Mouse (Mus musculus) embryo, embryonic 9.5 days (tissue): Measurements from ENCODE around the gene Svbp.
A peak's percentile ranks its signal among the peaks of the same experiment; 100 is the strongest.

ENCODE experiments used
- DNase-seq: peaks from one replicate; pipeline ENCODE4 v3.0.0-alpha.2; 2017; ENCODE audit errors: extremely low spot score

Gene Svbp

GRCm38 (mm10) chr4:119194909-119195581, at the start of gene Svbp:
TSS of gene Svbp (plus strand) at chr4:119195306.
- DNase-seq, result peak; percentile 94

- DNase-seq, result no peak
Measured at GRCm38 (mm10) chr4:119146816-119147215, 48.3 kb upstream of the Svbp start.

- DNase-seq, result no peak
Measured at GRCm38 (mm10) chr4:119147347-119147746, 47.8 kb upstream of the Svbp start.

- DNase-seq, result no peak
Measured at GRCm38 (mm10) chr4:119148741-119149140, 46.4 kb upstream of the Svbp start.

GRCm38 (mm10) chr4:119157186-119157585, 37.9 kb upstream of the Svbp start:
- no peak for DNase-seq

- DNase-seq, result no peak
Measured at GRCm38 (mm10) chr4:119157891-119158290, 37.2 kb upstream of the Svbp start.

GRCm38 (mm10) chr4:119161358-119161757, 33.7 kb upstream of the Svbp start:
- no peak for DNase-seq

GRCm38 (mm10) chr4:119162990-119163389, 32.1 kb upstream of the Svbp start:
- no peak for DNase-seq

- DNase-seq, result no peak
Measured at GRCm38 (mm10) chr4:119165916-119166315, 29.2 kb upstream of the Svbp start.

GRCm38 (mm10) chr4:119167068-119167467, 28.0 kb upstream of the Svbp start:
- no peak for DNase-seq

- DNase-seq, result peak; percentile 75
Measured at GRCm38 (mm10) chr4:119167663-119168062, 27.4 kb upstream of the Svbp start.

- no peak for DNase-seq
Measured at GRCm38 (mm10) chr4:119172919-119173650, 22.0 kb upstream of the Svbp start.

- DNase-seq, result peak; percentile 92
Measured at GRCm38 (mm10) chr4:119173851-119174453, 21.2 kb upstream of the Svbp start, which contains the start of gene Zfp691. TSS of gene Zfp691 (minus strand) at chr4:119174195.

GRCm38 (mm10) chr4:119177702-119178101, 17.4 kb upstream of the Svbp start:
- no peak for DNase-seq

- no peak for DNase-seq
Measured at GRCm38 (mm10) chr4:119178331-119178730, 16.8 kb upstream of the Svbp start.

- no peak for DNase-seq
Measured at GRCm38 (mm10) chr4:119180133-119180707, 14.9 kb upstream of the Svbp start.

- DNase-seq, result no peak
Measured at GRCm38 (mm10) chr4:119181456-119181855, 13.7 kb upstream of the Svbp start.

- DNase-seq, result no peak
Measured at GRCm38 (mm10) chr4:119183525-119183924, 11.6 kb upstream of the Svbp start.

- no peak for DNase-seq
Measured at GRCm38 (mm10) chr4:119185771-119186170, 9.3 kb upstream of the Svbp start.

- no peak for DNase-seq
Measured at GRCm38 (mm10) chr4:119188060-119188785, 6.9 kb upstream of the Svbp start.

- DNase-seq, result no peak
Measured at GRCm38 (mm10) chr4:119189392-119189791, 5.7 kb upstream of the Svbp start.

GRCm38 (mm10) chr4:119189864-119190263, 5.2 kb upstream of the Svbp start, which contains the start of gene Ermap:
TSS of gene Ermap (minus strand) at chr4:119190011.
- DNase-seq, result no peak
